Mouse (Mus musculus) thymus, adult 2 months (tissue): ENCODE data around the gene Plekhm2.

Experiments used
- CTCF ChIP-seq: fragments of 200-500 bp; IDR thresholded peaks from 2 replicates; pipeline ENCODE4 v1.5.1; 2012; ENCODE audit warnings: mild to moderate bottlenecking, control low read depth, low read length, moderate library complexity, borderline replicate concordance; ENCODE audit not compliant: control insufficient read depth, poor library complexity, insufficient read depth; ENCODE audit errors: extremely low read depth
- POLR2A ChIP-seq: fragments of 200-500 bp; IDR thresholded peaks from 2 replicates; pipeline ENCODE4 v1.6.1; 2012; ENCODE audit warnings: mild to moderate bottlenecking, low read length, control low read depth, moderate library complexity; ENCODE audit not compliant: control insufficient read depth, poor library complexity, insufficient read depth; ENCODE audit errors: extremely low read depth

DNA sequence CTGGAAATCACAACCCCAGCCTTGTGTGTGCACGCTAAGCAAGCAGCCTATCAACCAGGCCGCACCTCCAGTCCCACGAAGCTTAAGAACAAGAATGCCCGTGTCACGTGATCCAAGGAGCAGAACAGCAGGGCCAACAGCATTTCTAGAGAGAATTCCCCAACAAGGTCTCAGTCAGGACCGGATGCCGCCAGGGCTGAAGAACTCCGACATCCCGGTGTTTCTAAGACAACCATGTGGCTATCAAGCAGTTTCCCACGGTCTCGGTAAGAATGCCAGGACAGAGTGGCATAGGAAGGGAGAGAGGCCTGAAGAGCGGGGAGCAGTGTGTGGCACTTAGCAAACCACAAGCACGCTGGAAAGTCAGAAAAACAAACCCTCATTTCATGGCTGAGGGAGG, 10.9 kb downstream of the Plekhm2 start:
- TF ChIP-seq CTCF (no peak), POLR2A (no peak)
